Mouse (Mus musculus) olfactory bulb, adult 2 months (tissue): Measurements from ENCODE around the gene Rps4x.

ENCODE experiments used
- CTCF ChIP-seq: fragments of 200-500 bp; IDR thresholded peaks from 2 replicates; pipeline ENCODE4 v1.5.1; 2012; ENCODE audit warnings: low read depth, mild to moderate bottlenecking, low read length, moderate library complexity; ENCODE audit not compliant: insufficient read depth
- POLR2A ChIP-seq: fragments of 200-500 bp; IDR thresholded peaks from 2 replicates; pipeline ENCODE4 v1.6.1; 2012; ENCODE audit warnings: mild to moderate bottlenecking, low read depth, low read length, moderate library complexity; ENCODE audit not compliant: insufficient read depth

DNA sequence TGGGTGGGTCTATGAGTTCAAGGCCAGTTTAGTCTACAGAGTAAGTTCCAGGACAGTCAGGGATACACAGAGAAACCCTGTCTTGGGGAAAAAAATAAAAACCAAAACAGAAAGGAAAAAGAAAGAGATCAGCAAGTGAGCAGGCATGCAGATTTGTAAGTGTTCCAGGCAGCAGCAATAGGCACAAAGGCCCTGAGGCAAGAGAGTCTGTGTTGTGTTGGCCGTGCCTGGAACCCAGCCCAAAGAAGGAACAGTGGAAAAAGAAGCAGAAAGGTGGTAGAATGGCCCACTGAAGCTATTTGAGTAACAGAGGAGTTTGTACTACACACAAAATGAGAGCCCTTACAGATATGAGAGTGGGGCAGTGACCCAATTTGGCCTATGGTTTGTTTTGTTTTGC is 19.5 kb downstream of the Rps4x start:
- no peak for TF ChIP-seq CTCF
- TF ChIP-seq POLR2A: no peak
